Mouse (Mus musculus) cortical plate, adult 2 months (tissue): ENCODE results near the gene Ift43. TPM values are rescaled to one million over a fixed set of nuclear protein-coding genes. Genes with fewer than 3 reads are reported as not detected.
A peak's percentile ranks its signal among the peaks of the same experiment; 100 is the strongest.

Source experiments
- H3K27ac ChIP-seq: fragments of 200-500 bp; 2 replicates; pipeline ENCODE4 v1.5.1; 2012; ENCODE audit warnings: low read length, control low read depth, inconsistent platforms; ENCODE audit not compliant: insufficient read depth
- H3K4me1 ChIP-seq: fragments of 200-500 bp; 2 replicates; pipeline ENCODE4 v1.6.1; 2011; ENCODE audit warnings: low read length; ENCODE audit not compliant: control insufficient read depth, insufficient read depth
- H3K4me3 ChIP-seq: fragments of 200-500 bp; 2 replicates; pipeline ENCODE4 v1.5.1; 2011; ENCODE audit warnings: mild to moderate bottlenecking, low read length, control low read depth; ENCODE audit not compliant: insufficient read depth
- CTCF ChIP-seq: fragments of 200-500 bp; IDR thresholded peaks from 2 replicates; pipeline ENCODE4 v1.5.1; 2011; ENCODE audit warnings: mild to moderate bottlenecking, control low read depth, low read length; ENCODE audit not compliant: insufficient read depth; ENCODE audit errors: extremely low read depth
- POLR2A ChIP-seq: fragments of 200-500 bp; IDR thresholded peaks from 2 replicates; pipeline ENCODE4 v1.6.1; 2011; ENCODE audit warnings: mild to moderate bottlenecking, low read length, control low read depth; ENCODE audit not compliant: insufficient read depth; ENCODE audit errors: extremely low read depth
- polyA plus RNA-seq: library from polyadenylated mRNA; depleted of rRNA; stranded (reverse); fragments of >200 nt; gene quantifications from 2 replicates; pipeline ENCODE4 v1.2.3, GENCODE M21; 2012

Ift43 gene
- polyA plus RNA-seq, 1 experiment, result 22.1 TPM

- Histone ChIP-seq H3K27ac (no peak overlapping the region), H3K4me1 (no peaks in the 10 kb centered on the region), H3K4me3 (no peak overlapping the region)
- TF ChIP-seq CTCF (peak; percentile 8; the same call in 1 of the 2 replicates), POLR2A (no peak)
These were observed 28.3 kb downstream of the Ift43 start for GRCm38 (mm10) chr12:86110637-86111036.

GRCm38 (mm10) chr12:86116295-86116835 lies 34.0 kb downstream of the Ift43 start:
- H3K27ac ChIP-seq, result no peak overlapping the region
- TF ChIP-seq CTCF, result no peak
- TF ChIP-seq POLR2A, result no peak
- H3K4me1 ChIP-seq, result no peaks in the 10 kb centered on the region
- H3K4me3 ChIP-seq, result no peak overlapping the region

- TF ChIP-seq CTCF, result no peak
- TF ChIP-seq POLR2A, result no peak
- H3K27ac ChIP-seq, result no peak overlapping the region
- no peaks in the 10 kb centered on the region for H3K4me1 ChIP-seq
- no peak overlapping the region for H3K4me3 ChIP-seq
These were observed 41.7 kb downstream of the Ift43 start for GRCm38 (mm10) chr12:86124016-86124415.

GRCm38 (mm10) chr12:86128122-86128521 lies 45.8 kb downstream of the Ift43 start:
- H3K27ac ChIP-seq, result no peak overlapping the region
- TF ChIP-seq POLR2A, result no peak
- no peak for TF ChIP-seq CTCF
- no peaks in the 10 kb centered on the region for H3K4me1 ChIP-seq
- no peak overlapping the region for H3K4me3 ChIP-seq

- TF ChIP-seq CTCF (no peak), POLR2A (no peak)
- no peak overlapping the region for H3K27ac ChIP-seq
- no peak overlapping the region for H3K4me3 ChIP-seq
- no peaks in the 10 kb centered on the region for H3K4me1 ChIP-seq
These were observed 46.7 kb downstream of the Ift43 start for GRCm38 (mm10) chr12:86129005-86129404.

- TF ChIP-seq CTCF (no peak), POLR2A (no peak)
- no peak overlapping the region for H3K4me3 ChIP-seq
- no peaks in the 10 kb centered on the region for H3K4me1 ChIP-seq
- no peak overlapping the region for H3K27ac ChIP-seq
These were observed 47.4 kb downstream of the Ift43 start for GRCm38 (mm10) chr12:86129696-86130095.

GRCm38 (mm10) chr12:86132799-86133198 lies 50.5 kb downstream of the Ift43 start:
- no peak overlapping the region for H3K27ac ChIP-seq
- no peaks in the 10 kb centered on the region; the same call in 1 of the 2 replicates for H3K4me1 ChIP-seq
- TF ChIP-seq POLR2A (no peak), CTCF (peak; percentile 76)
- H3K4me3 ChIP-seq, result no peak overlapping the region

GRCm38 (mm10) chr12:86135691-86136090 lies 53.4 kb downstream of the Ift43 start:
- no peak overlapping the region for H3K27ac ChIP-seq
- H3K4me1 ChIP-seq, result no peaks in the 10 kb centered on the region; the same call in 1 of the 2 replicates
- TF ChIP-seq POLR2A (no peak), CTCF (no peak)
- H3K4me3 ChIP-seq, result no peak overlapping the region

GRCm38 (mm10) chr12:86138696-86139095 lies 56.4 kb downstream of the Ift43 start:
- Histone ChIP-seq H3K4me3 (no peak overlapping the region), H3K27ac (no peak overlapping the region), H3K4me1 (no peaks in the 10 kb centered on the region; the same call in 1 of the 2 replicates)
- TF ChIP-seq POLR2A (no peak), CTCF (no peak)

- Histone ChIP-seq H3K4me1 (no peaks in the 10 kb centered on the region), H3K27ac (no peak overlapping the region), H3K4me3 (no peak overlapping the region)
- TF ChIP-seq CTCF, result no peak
- no peak for TF ChIP-seq POLR2A
These were observed 60.0 kb downstream of the Ift43 start for GRCm38 (mm10) chr12:86142389-86142788.

GRCm38 (mm10) chr12:86146246-86146645 lies 63.9 kb downstream of the Ift43 start:
- Histone ChIP-seq H3K27ac (no peak overlapping the region), H3K4me3 (no peak overlapping the region), H3K4me1 (no peaks in the 10 kb centered on the region)
- no peak for TF ChIP-seq CTCF
- TF ChIP-seq POLR2A, result no peak
